Mouse (Mus musculus) ES-E14 (cell line): ENCODE data around the gene Sdc3. TPM values are rescaled to one million over a fixed set of nuclear protein-coding genes. Genes with fewer than 3 reads are reported as not detected.

ENCODE experiments used
- DNase-seq: peaks from one replicate; pipeline ENCODE4 v3.0.0-alpha.2; 2013; ENCODE audit warnings: low read depth, low spot score
- H3K27ac ChIP-seq: 2 replicates; pipeline ENCODE4 v1.5.1; 2012; ENCODE audit warnings: low read depth, mild to moderate bottlenecking, low read length, moderate library complexity, mixed read lengths; ENCODE audit not compliant: poor library complexity, insufficient read depth, severe bottlenecking
- H3K36me3 ChIP-seq: 2 replicates; pipeline ENCODE4 v1.6.1; 2012; ENCODE audit warnings: mild to moderate bottlenecking, low read length, moderate library complexity, mixed read lengths; ENCODE audit not compliant: control insufficient read depth, poor library complexity, insufficient read depth, severe bottlenecking
- H3K4me1 ChIP-seq, 2 experiments: fragments of 150-350 bp in 1 of 2; sonication (generic) in 1 of 2; 2 replicates each; pipeline ENCODE4 v1.6.1; 2012; ENCODE audit warnings: low read length in 2 of 2, mild to moderate bottlenecking in 1 of 2, mixed read lengths in 1 of 2; ENCODE audit not compliant: control insufficient read depth in 2 of 2, insufficient read depth in 2 of 2, poor library complexity in 1 of 2
- H3K4me3 ChIP-seq, 2 experiments: fragments of 150-350 bp in 1 of 2; sonication (generic) in 1 of 2; 2 replicates each; pipeline ENCODE4 v1.5.1; 2012; ENCODE audit warnings: low read length in 2 of 2, low read depth in 1 of 2, mild to moderate bottlenecking in 1 of 2, mixed read lengths in 1 of 2; ENCODE audit not compliant: insufficient read depth in 1 of 2, poor library complexity in 1 of 2, severe bottlenecking in 1 of 2
- H3K9ac ChIP-seq: 2 replicates; pipeline ENCODE4 v1.6.1; 2012; ENCODE audit warnings: low read depth, mild to moderate bottlenecking, low read length, mixed read lengths; ENCODE audit not compliant: poor library complexity, insufficient read depth, severe bottlenecking
- H3K9me3 ChIP-seq: fragments of 150-350 bp; sonication (generic); 2 replicates; pipeline ENCODE4 v1.6.1; 2012; ENCODE audit warnings: low read depth, mild to moderate bottlenecking, low read length; ENCODE audit not compliant: control insufficient read depth, insufficient read depth
- CHD2 ChIP-seq: IDR thresholded peaks from 2 replicates; pipeline ENCODE4 v1.6.1; 2014; ENCODE audit warnings: mild to moderate bottlenecking, low read depth, low read length, inconsistent platforms
- HCFC1 ChIP-seq: IDR thresholded peaks from 2 replicates; pipeline ENCODE4 v1.6.1; 2012; ENCODE audit warnings: low read length, inconsistent platforms, borderline replicate concordance; ENCODE audit not compliant: insufficient read depth
- MAFK ChIP-seq: IDR thresholded peaks from 2 replicates; pipeline ENCODE4 v1.6.1; 2014; ENCODE audit warnings: mild to moderate bottlenecking, low read depth, low read length, inconsistent platforms; ENCODE audit not compliant: insufficient read depth
- ZC3H11A ChIP-seq: IDR thresholded peaks from 2 replicates; pipeline ENCODE4 v1.6.1; 2012; ENCODE audit warnings: low read depth, mild to moderate bottlenecking, inconsistent platforms, low read length, borderline replicate concordance
- ZNF384 ChIP-seq: IDR thresholded peaks from 2 replicates; pipeline ENCODE4 v1.6.1; 2012; ENCODE audit warnings: low read depth, low read length, inconsistent platforms
- in situ Hi-C, 2 experiments: fragments of 600-800 bp; cut with MboI; formaldehyde crosslinking; loops; one replicate each; pipeline ENCODE4 v1.15.1; 2025; ENCODE audit warnings: low sequenced_read_pairs in 2 of 2, inconsistent platforms in 1 of 2; ENCODE audit not compliant: unreplicated experiment in 2 of 2
- total RNA-seq: library from RNA; depleted of rRNA; stranded (reverse); fragments of 300-350 nt; gene quantifications from 2 replicates; pipeline ENCODE4 v1.2.3, GENCODE M21; 2012

The Sdc3 gene
- total RNA-seq, 1 experiment, result 8.7 TPM

- Histone ChIP-seq H3K4me1 (no peaks in the 10 kb centered on the region), H3K9ac (no peak overlapping the region), H3K9me3 (no peaks in the 10 kb centered on the region), H3K4me3 (no peak overlapping the region), H3K36me3 (no peaks in the 10 kb centered on the region), H3K27ac (no peak overlapping the region)
- TF ChIP-seq ZC3H11A, result no peak
- no peak for TF ChIP-seq MAFK
- no peak for TF ChIP-seq ZNF384
- TF ChIP-seq HCFC1, result no peak
- no peak for TF ChIP-seq CHD2
- no peak for DNase-seq
- in situ Hi-C loops, result no loop called here
Measured at GRCm38 (mm10) chr4:130810845-130811244, 18.5 kb downstream of the Sdc3 start.

GRCm38 (mm10) chr4:130811385-130811784 is 19.0 kb downstream of the Sdc3 start:
- Histone ChIP-seq H3K4me1 (no peaks in the 10 kb centered on the region), H3K9ac (no peak overlapping the region)

GRCm38 (mm10) chr4:130813958-130814357 is 21.6 kb downstream of the Sdc3 start:
- in situ Hi-C loops, result no loop called here
- no peak overlapping the region for H3K27ac ChIP-seq
- H3K4me3 ChIP-seq, result no peak overlapping the region
- H3K4me1 ChIP-seq, result no peaks in the 10 kb centered on the region
- H3K36me3 ChIP-seq, result no peaks in the 10 kb centered on the region
- no peak overlapping the region for H3K9ac ChIP-seq
- no peak for TF ChIP-seq CHD2
- TF ChIP-seq ZC3H11A, result no peak
- TF ChIP-seq MAFK, result no peak
- no peak for TF ChIP-seq HCFC1
- TF ChIP-seq ZNF384, result no peak
- no peaks in the 10 kb centered on the region for H3K9me3 ChIP-seq
- no peak for DNase-seq

More at GRCm38 (mm10) chr4:130811385-130811784, 19.0 kb downstream of the Sdc3 start:
- no peak overlapping the region for H3K4me3 ChIP-seq
- H3K36me3 ChIP-seq, result no peaks in the 10 kb centered on the region
- no peak for TF ChIP-seq HCFC1
- TF ChIP-seq ZNF384, result no peak
- no peak for TF ChIP-seq ZC3H11A
- TF ChIP-seq CHD2, result no peak
- no peak for TF ChIP-seq MAFK
- H3K27ac ChIP-seq, result no peak overlapping the region
- H3K9me3 ChIP-seq, result no peaks in the 10 kb centered on the region
- in situ Hi-C loops, result no loop called here
- DNase-seq, result no peak

- Histone ChIP-seq H3K4me1 (no peaks in the 10 kb centered on the region), H3K27ac (no peak overlapping the region), H3K4me3 (no peak overlapping the region), H3K9ac (no peak overlapping the region), H3K36me3 (no peaks in the 10 kb centered on the region), H3K9me3 (no peaks in the 10 kb centered on the region)
- in situ Hi-C loops, result no loop called here
- no peak for TF ChIP-seq ZC3H11A
- no peak for TF ChIP-seq ZNF384
- no peak for TF ChIP-seq HCFC1
- TF ChIP-seq CHD2, result no peak
- TF ChIP-seq MAFK, result no peak
- no peak for DNase-seq
Measured at GRCm38 (mm10) chr4:130814742-130815330, 22.5 kb downstream of the Sdc3 start.
